Mouse (Mus musculus) spleen, postnatal 36 days (tissue): ENCODE data around the gene Rab15.

Source experiments
- DNase-seq, 2 experiments: peaks; one replicate each; pipeline ENCODE4 v3.0.0; 2022; ENCODE audit warnings: low spot score in 2 of 2, mixed read lengths in 1 of 2

Rab15 gene

GRCm38 (mm10) chr12:76778305-76779083 is 44.2 kb downstream of the Rab15 start:
- DNase-seq = no peak

- DNase-seq = no peak
Observed at GRCm38 (mm10) chr12:76777845-76778244, 44.9 kb downstream of the Rab15 start.

GRCm38 (mm10) chr12:76776898-76777297 is 45.8 kb downstream of the Rab15 start:
- no peak for DNase-seq

- DNase-seq = no peak
Observed at GRCm38 (mm10) chr12:76775132-76775531, 47.6 kb downstream of the Rab15 start.

GRCm38 (mm10) chr12:76774652-76775051 is 48.1 kb downstream of the Rab15 start:
- no peak for DNase-seq

- no peak for DNase-seq
Observed at GRCm38 (mm10) chr12:76771540-76771939, 51.2 kb downstream of the Rab15 start.

- no peak for DNase-seq
Observed at GRCm38 (mm10) chr12:76770841-76771500, 51.7 kb downstream of the Rab15 start.

GRCm38 (mm10) chr12:76765901-76766630 is 56.6 kb downstream of the Rab15 start:
- no peak for DNase-seq

GRCm38 (mm10) chr12:76765354-76765851 is 57.3 kb downstream of the Rab15 start, which contains the start of the genes Churc1 and Fntb:
Gene Churc1, plus strand, starts transcription at chr12:76765538.
Gene Fntb, plus strand, starts transcription at chr12:76765589.
- peak; percentile 96 to 97 for DNase-seq

- DNase-seq = peak; percentile 22 to 45
Observed at GRCm38 (mm10) chr12:76752652-76753318, 69.9 kb downstream of the Rab15 start.

- DNase-seq = no peak
Observed at GRCm38 (mm10) chr12:76750866-76751459, 71.7 kb downstream of the Rab15 start.
